Mouse (Mus musculus) heart, postnatal 25 days (tissue): ENCODE data around the gene Necap1. TPM values are rescaled to one million over a fixed set of nuclear protein-coding genes. Genes with fewer than 3 reads are reported as not detected.

Experiments
- DNase-seq: peaks from one replicate; pipeline ENCODE4 v3.0.0; 2022; ENCODE audit warnings: low spot score
- intact Hi-C: fragments of 180-260 bp; cut with DNase I; formaldehyde crosslinking; loops from one replicate; pipeline ENCODE4 v1.15.1; 2025
- microRNA-seq: library from miRNA; unstranded; fragments of <30 nt; microRNA quantifications from one replicate; pipeline ENCODE4 v1.2.0, GENCODE M21; 2022
- total RNA-seq, 2 experiments: library from RNA; stranded (reverse); gene quantifications; 2 replicates each; pipeline ENCODE4 v1.2.3; 2021

Gene Necap1
- total RNA-seq, 2 experiments from 2014 or later: 22.1 to 24.9 TPM

GRCm38 (mm10) chr6:122879781-122880505 lies 5.7 kb downstream of the Necap1 start:
- DNase-seq: no peak
- intact Hi-C loops: no loop called here

GRCm38 (mm10) chr6:122881287-122881686 lies 7.0 kb downstream of the Necap1 start:
- no peak for DNase-seq
- intact Hi-C loops: no loop called here

GRCm38 (mm10) chr6:122883603-122884002 lies 9.3 kb downstream of the Necap1 start:
- no peak for DNase-seq
- intact Hi-C loops: no loop called here

GRCm38 (mm10) chr6:122889599-122889998 lies 15.3 kb downstream of the Necap1 start:
- DNase-seq: no peak
- intact Hi-C loops: no loop called here

- DNase-seq: no peak
- intact Hi-C loops: loop anchor here (5.0 kb wide), 1 partner anchor 1365 kb away; no protein-coding TSS in a partner anchor
These were observed 18.3 kb downstream of the Necap1 start for GRCm38 (mm10) chr6:122892442-122893049.

- intact Hi-C loops: no loop called here
- no peak for DNase-seq
These were observed 45.6 kb downstream of the Necap1 start for GRCm38 (mm10) chr6:122919922-122920321.

- intact Hi-C loops: no loop called here
- no peak for DNase-seq
These were observed 47.2 kb downstream of the Necap1 start, which contains the start of gene Clec4a1 for GRCm38 (mm10) chr6:122921451-122921850. Gene Clec4a1 (plus strand): TSS chr6:122921848.

- intact Hi-C loops: no loop called here
- no peak for DNase-seq
These were observed 60.6 kb downstream of the Necap1 start for GRCm38 (mm10) chr6:122934845-122935244.

Small RNAs within 50 kb of the gene (microRNA-seq; reads per million reads assigned to microRNA genes)
- not detected for gene Mir7231

Other genes starting within 250 kb of the Necap1 start
- gene Dppa3, start 248.1 kb upstream of the Necap1 start, total RNA-seq: not detected
- not detected for gene Nanog, start 167.0 kb upstream of the Necap1 start, total RNA-seq
- 1 to 10 TPM; 1.8 to 2.2 TPM for gene Slc2a3, start 72.8 kb upstream of the Necap1 start, total RNA-seq
- 10 to 100 TPM; 31.8 to 37.0 TPM for gene Foxj2, start 54.6 kb upstream of the Necap1 start, total RNA-seq
- 1 to 10 TPM; 2.9 to 3.3 TPM for gene C3ar1, start 18.3 kb upstream of the Necap1 start, total RNA-seq
- gene Clec4a1, start 47.4 kb downstream of the Necap1 start, total RNA-seq: 1 to 10 TPM; 3.6 to 4.7 TPM
- gene Clec4a3, start 78.0 kb downstream of the Necap1 start, total RNA-seq: 1 to 10 TPM; 2.9 to 3.6 TPM
- not detected for gene Clec4a4, start 115.9 kb downstream of the Necap1 start, total RNA-seq
- not detected for gene Clec4b1, start 175.5 kb downstream of the Necap1 start, total RNA-seq
- 1 to 10 TPM; 2.7 TPM for gene Clec4a2, start 232.0 kb downstream of the Necap1 start, total RNA-seq